Mouse (Mus musculus) gonadal fat pad, adult 2 months (tissue): ENCODE data around the gene Ndufs3. TPM values are rescaled to one million over a fixed set of nuclear protein-coding genes. Genes with fewer than 3 reads are reported as not detected.

ENCODE experiments used
- DNase-seq: peaks from one replicate; pipeline ENCODE4 v3.0.0-alpha.2; 2012; ENCODE audit warnings: low read depth
- polyA plus RNA-seq: library from polyadenylated mRNA; depleted of rRNA; stranded (reverse); fragments of >200 nt; gene quantifications from 2 replicates; pipeline ENCODE4 v1.2.3, GENCODE M21; 2012; rRNA removed

Gene Ndufs3
- polyA plus RNA-seq, 1 experiment, result 223 TPM

DNA sequence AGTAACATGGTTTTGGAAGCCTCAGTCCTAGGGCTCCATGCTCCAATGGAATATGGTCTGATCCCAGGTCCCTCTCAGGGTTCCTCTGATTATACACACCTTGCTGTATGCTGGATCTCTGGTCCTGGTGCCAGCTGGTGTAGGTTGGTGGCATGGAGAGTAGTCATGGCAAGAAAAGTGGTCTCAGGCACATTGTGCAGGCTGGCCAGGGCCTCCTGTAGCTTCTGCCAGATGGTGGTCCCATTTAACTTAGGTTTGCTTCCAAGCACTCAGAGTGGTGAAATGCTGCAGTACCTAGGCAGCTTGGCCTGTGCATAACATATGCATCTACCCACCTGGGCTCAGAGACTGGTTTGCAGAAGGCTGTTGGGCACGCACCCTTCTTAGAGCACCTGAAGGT, 54.2 kb downstream of the Ndufs3 start:
- no peak for DNase-seq

DNA sequence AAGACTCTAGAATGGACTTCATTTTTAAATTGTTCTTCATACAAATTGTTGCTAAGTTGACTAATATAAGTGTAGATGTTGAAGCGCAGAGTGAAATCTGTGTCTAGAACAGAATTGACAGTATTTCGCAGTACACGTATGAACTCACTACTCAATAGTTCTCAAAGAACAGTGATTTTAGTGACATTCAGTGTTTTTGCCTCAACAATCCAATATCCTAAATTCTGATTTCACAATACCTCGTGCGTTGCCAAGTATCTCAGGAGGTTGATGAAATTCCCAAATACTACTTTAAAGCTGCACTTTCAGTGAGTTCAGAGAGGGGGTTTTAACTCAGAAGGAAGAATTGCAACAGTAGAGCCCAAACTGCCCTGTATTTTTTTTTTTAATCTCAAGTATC, 56.3 kb downstream of the Ndufs3 start:
- DNase-seq, result no peak

DNA sequence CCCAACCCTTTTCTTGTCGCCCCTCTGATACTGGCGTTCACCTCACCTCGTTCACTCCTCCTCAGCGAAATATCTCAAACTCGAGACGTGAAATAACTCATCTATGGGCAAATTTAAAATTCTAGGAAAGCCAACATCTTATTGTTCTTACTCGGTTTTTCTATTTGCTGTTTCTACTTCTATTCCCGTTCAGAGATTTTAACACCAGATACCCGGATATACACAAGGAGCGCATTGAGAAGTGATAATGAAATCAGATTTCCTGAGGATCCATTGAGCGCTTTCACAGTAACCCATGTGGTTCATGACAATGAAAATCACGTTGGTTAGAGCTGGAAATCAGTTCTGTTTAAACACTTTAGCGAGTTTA, 57.0 kb downstream of the Ndufs3 start:
- DNase-seq, result no peak

- DNase-seq, result peak; percentile 71
Observed at GRCm38 (mm10) chr2:90846955-90847680, 57.5 kb downstream of the Ndufs3 start, which contains the start of gene Mtch2. Gene Mtch2, plus strand, starts transcription at chr2:90847155.

DNA sequence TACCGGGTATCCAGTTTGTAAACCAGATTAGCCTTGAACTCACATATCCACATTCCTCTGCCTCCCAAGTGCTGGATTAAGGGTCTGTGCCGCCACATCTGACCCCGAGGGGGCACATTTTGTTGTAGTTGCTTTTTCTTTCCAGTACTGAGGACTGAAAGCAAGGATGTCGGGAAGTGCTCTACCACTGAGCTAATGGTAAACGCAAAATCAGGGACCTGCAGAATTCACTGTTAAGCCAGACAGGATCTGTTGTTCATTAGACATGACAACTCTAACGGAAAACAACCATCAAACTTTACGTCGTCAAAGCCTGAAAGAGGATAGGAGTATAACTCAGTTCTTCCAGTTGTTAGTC, 58.1 kb downstream of the Ndufs3 start:
- DNase-seq, result no peak

DNA sequence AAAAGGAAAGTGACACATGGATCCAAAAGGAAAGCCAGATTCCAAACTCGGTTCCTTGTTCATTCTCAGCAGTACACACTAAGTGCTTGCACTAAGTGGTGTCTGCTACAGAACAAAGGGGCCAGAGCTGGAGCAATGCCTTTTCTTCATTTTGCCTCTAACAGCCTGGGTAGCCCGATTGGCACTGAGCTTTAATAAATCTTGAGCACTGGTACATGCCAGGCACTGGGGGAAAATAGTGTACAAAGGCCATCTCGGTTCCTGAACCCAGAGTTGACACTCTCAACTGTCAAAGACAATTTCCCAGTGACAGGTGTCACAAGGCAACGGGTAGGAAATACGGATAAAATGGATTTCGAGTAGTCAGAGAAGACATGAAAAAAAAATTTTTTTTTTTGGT, 58.5 kb downstream of the Ndufs3 start:
- DNase-seq, result no peak

DNA sequence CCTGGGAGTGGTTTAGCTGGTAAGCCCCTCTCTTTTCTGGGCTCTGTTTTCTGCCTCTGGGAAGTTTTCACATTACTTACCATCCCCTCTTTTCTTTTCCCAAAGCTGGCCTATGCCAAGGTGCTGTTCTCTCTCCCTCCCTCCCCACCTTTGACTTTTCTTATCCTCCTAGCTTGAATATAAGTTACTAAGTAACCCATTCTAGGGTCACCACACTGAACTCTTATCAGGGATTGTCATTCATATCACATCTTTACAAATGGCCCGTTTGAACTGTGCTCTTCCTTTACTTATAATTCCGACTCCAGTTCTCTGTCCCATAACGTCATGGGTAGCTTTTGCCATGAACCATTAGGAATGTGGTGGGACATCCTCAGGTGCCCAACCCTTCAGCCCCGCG, 59.4 kb downstream of the Ndufs3 start:
- DNase-seq, result no peak

Other genes with a start within 250 kb of the Ndufs3 start
- 6.8 and 8.1 TPM in 2 replicates for gene Nup160, start 227.6 kb downstream of the Ndufs3 start, polyA plus RNA-seq
- 30.0 and 36.1 TPM in 2 replicates for gene Fnbp4, start 159.5 kb downstream of the Ndufs3 start, polyA plus RNA-seq
- gene Agbl2, start 122.1 kb downstream of the Ndufs3 start, polyA plus RNA-seq, result 0.73 and 0.77 TPM in 2 replicates
- gene Mtch2, start 57.7 kb downstream of the Ndufs3 start, polyA plus RNA-seq, result 104 and 130 TPM in 2 replicates
- gene C1qtnf4, start 19.0 kb downstream of the Ndufs3 start, polyA plus RNA-seq, result 14.6 and 19.6 TPM in 2 replicates
- gene Kbtbd4, start 87 bp downstream of the Ndufs3 start, polyA plus RNA-seq, result 16.0 and 16.7 TPM in 2 replicates
- 40.5 and 43.6 TPM in 2 replicates for gene Celf1, start 35.6 kb upstream of the Ndufs3 start, polyA plus RNA-seq
- 0.41 and 0.53 TPM in 2 replicates for gene Rapsn, start 130.8 kb upstream of the Ndufs3 start, polyA plus RNA-seq
- gene Psmc3, start 149.2 kb upstream of the Ndufs3 start, polyA plus RNA-seq, result 103 and 106 TPM in 2 replicates
- 71.2 and 84.5 TPM in 2 replicates for gene Slc39a13, start 165.6 kb upstream of the Ndufs3 start, polyA plus RNA-seq
- 21.1 and 32.3 TPM in 2 replicates for gene Spi1, start 177.6 kb upstream of the Ndufs3 start, polyA plus RNA-seq
- gene Mybpc3, start 213.3 kb upstream of the Ndufs3 start, polyA plus RNA-seq, result 0.04 and 0.05 TPM in 2 replicates